Mouse (Mus musculus) macrophage (primary cell): ENCODE measurements around the gene Baat. TPM values are rescaled to one million over a fixed set of nuclear protein-coding genes. Genes with fewer than 3 reads are reported as not detected.
"Not testable (repeated sequence)": the region's sequence is repeated elsewhere in the genome, so short reads cannot be mapped to it uniquely, and the experiment has no call there.

ENCODE experiments used
- H3K27ac ChIP-seq: fragments of 350-480 bp; formaldehyde crosslinking; 2 replicates; pipeline ENCODE4 v1.9.0; 2021
- H3K36me3 ChIP-seq: fragments of 350-480 bp; formaldehyde crosslinking; 2 replicates; pipeline ENCODE4 v1.9.0; 2021; ENCODE audit errors: inconsistent target
- H3K4me3 ChIP-seq: fragments of 350-480 bp; formaldehyde crosslinking; 2 replicates; pipeline ENCODE4 v1.9.0; 2021; ENCODE audit errors: inconsistent target
- H3K79me2 ChIP-seq: fragments of 350-480 bp; formaldehyde crosslinking; 2 replicates; pipeline ENCODE4 v1.9.0; 2021; ENCODE audit errors: inconsistent target
- WGBS: methylation state at CpG from one replicate; pipeline ENCODE4 v1.1.7; 2026; ENCODE audit warnings: inconsistent platforms; ENCODE audit not compliant: missing documents; 5-methylcytosine and 5-hydroxymethylcytosine counted together
- polyA plus RNA-seq: library from polyadenylated mRNA; stranded (reverse); fragments of 250-400 nt; gene quantifications from 3 replicates; pipeline ENCODE4 v1.2.4, GENCODE M21; 2018; ENCODE audit warnings: inconsistent platforms

The Baat gene
- polyA plus RNA-seq, 1 experiment from 2014 or later: not detected

GRCm38 (mm10) chr4:49469435-49470151 is 36.8 kb downstream of the Baat start:
- 89% methylated on average over 3 of the region's 3 CpGs for WGBS
- H3K27ac ChIP-seq: no peak overlapping the region
- no peaks in the 10 kb centered on the region for H3K79me2 ChIP-seq
- no peaks in the 10 kb centered on the region for H3K36me3 ChIP-seq
- no peak overlapping the region for H3K4me3 ChIP-seq

GRCm38 (mm10) chr4:49467360-49467759 is 39.0 kb downstream of the Baat start:
- H3K4me3 ChIP-seq: no peak overlapping the region
- H3K27ac ChIP-seq: no peak overlapping the region
- no peaks in the 10 kb centered on the region for H3K36me3 ChIP-seq
- no peaks in the 10 kb centered on the region for H3K79me2 ChIP-seq
- 84% methylated on average over 6 of the region's 6 CpGs for WGBS

GRCm38 (mm10) chr4:49456171-49456570 is 50.2 kb downstream of the Baat start:
- H3K27ac ChIP-seq: no peak overlapping the region
- no peaks in the 10 kb centered on the region for H3K79me2 ChIP-seq
- H3K36me3 ChIP-seq: no peaks in the 10 kb centered on the region
- no peak overlapping the region for H3K4me3 ChIP-seq
- 88% methylated on average over 2 of the region's 2 CpGs for WGBS

GRCm38 (mm10) chr4:49451848-49452551 is 54.4 kb downstream of the Baat start:
- WGBS: 93% methylated on average over 1 of the region's 1 CpGs
- Histone ChIP-seq H3K27ac (no peak overlapping the region), H3K4me3 (no peak overlapping the region)

GRCm38 (mm10) chr4:49451133-49451847 is 55.1 kb downstream of the Baat start:
- H3K79me2 ChIP-seq, H3K27ac ChIP-seq, H3K4me3 ChIP-seq, H3K36me3 ChIP-seq: not testable (repeated sequence)
- WGBS: no CpG with 5 or more reads among the region's 1 CpGs

More at GRCm38 (mm10) chr4:49451848-49452551, 54.4 kb downstream of the Baat start:
- Histone ChIP-seq H3K36me3 (no peaks in the 10 kb centered on the region), H3K79me2 (no peaks in the 10 kb centered on the region)

Other genes with a start within 250 kb of the Baat start
- gene Acnat2, start 98.4 kb downstream of the Baat start, polyA plus RNA-seq: not detected in 3 replicates
- not detected in 3 replicates for gene Acnat1, start 32.6 kb downstream of the Baat start, polyA plus RNA-seq
- 16.6 to 26.8 TPM (median 24.5 TPM) in 3 replicates for gene Mrpl50, start 14.5 kb upstream of the Baat start, polyA plus RNA-seq
- gene Zfp189, start 14.6 kb upstream of the Baat start, polyA plus RNA-seq: 2.0 to 4.0 TPM (median 3.0 TPM) in 3 replicates
- not detected in 3 replicates for gene Aldob, start 43.0 kb upstream of the Baat start, polyA plus RNA-seq
- not detected in 3 replicates for gene Tmem246, start 91.3 kb upstream of the Baat start, polyA plus RNA-seq
- 27.6 to 28.7 TPM (median 28.4 TPM) in 3 replicates for gene Rnf20, start 125.4 kb upstream of the Baat start, polyA plus RNA-seq
- not detected in 3 replicates for gene Ppp3r2, start 175.5 kb upstream of the Baat start, polyA plus RNA-seq